Mouse (Mus musculus) T-helper 1 cell (primary cell): Measurements from ENCODE around the gene Car2.

Experiments
- in situ Hi-C: fragments of 300-600 bp; cut with MboI, MseI; formaldehyde crosslinking; loops from one replicate; pipeline ENCODE4 v1.15.1; 2025; ENCODE audit warnings: high pct_unique_total_duplicates

Gene Car2

DNA sequence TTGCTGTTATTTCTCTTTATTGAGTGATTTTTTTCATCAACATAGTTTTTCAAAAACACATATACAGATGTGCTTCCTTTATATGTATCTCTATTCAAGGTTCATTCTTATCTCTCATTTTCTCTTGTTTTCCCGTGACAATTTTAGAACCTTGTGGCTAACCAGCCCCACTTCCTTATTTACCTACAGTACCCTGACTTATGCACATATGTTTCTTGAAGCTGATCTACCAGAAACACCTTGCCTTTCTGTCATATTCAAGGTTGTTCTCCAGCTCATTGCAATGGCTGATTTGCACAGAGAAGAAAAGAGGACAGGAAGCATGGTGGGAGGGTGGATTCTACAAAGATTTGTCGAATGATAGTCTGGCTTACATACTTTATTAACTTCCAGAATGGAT is 29.3 kb downstream of the Car2 start:
- in situ Hi-C loops, result no loop called here

DNA sequence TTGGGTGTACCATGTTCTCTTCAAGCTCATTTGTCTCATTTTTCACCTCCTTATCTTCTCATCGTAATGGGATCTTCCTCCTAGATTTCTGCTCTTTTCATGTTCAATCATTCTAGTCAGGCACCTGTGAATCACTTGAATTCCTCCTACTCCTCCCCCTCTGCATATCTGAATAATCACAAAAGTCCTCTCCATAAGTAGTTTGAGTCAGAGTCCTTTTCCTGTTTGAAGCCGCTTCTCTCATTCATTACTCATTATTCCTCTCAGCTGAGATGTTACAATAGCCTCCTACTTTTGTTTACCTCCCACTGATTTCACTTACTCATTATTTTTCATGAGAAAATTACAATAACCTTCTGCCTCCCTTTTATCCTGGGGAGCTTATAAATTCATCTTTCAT is 31.2 kb downstream of the Car2 start:
- in situ Hi-C loops, result no loop called here

DNA sequence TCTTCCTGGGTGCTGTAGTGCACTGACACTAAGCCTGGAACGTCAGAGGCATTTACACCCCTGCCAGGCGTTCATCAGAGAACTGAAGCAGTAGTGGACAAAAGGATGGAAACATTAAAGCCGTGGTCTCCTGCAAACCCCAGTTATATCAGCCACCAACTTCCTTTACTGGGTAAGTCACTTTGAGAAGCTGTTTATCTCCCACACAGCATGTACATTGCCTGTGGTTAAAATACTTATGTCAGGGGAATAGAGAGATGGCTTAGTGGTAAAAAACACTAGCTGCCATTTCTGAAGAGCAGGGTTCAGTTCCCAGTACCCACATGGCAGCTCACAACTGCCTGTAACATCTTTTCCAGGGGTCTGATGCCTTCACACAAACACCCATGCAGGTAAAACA is 58.6 kb downstream of the Car2 start:
- in situ Hi-C loops, result no loop called here

DNA sequence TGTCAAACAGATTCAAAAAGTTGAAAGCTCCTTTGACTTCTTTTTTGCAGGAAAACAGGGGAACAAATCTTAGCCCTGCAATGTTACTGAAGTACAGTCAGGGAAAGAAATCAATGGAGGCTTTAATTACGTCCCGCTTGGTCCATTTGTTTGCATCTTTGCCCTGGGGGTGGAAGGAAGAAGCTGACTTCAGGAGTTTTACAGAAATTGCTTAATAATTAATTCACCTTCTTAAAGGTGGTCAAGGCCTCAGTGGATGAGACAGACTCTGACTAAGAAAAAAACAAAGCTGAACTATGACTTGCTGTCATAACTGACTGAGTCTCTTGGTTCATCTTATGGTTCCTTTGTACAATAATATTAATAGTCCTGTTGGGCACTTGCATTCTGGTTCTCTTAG is 59.6 kb downstream of the Car2 start:
- in situ Hi-C loops, result no loop called here

DNA sequence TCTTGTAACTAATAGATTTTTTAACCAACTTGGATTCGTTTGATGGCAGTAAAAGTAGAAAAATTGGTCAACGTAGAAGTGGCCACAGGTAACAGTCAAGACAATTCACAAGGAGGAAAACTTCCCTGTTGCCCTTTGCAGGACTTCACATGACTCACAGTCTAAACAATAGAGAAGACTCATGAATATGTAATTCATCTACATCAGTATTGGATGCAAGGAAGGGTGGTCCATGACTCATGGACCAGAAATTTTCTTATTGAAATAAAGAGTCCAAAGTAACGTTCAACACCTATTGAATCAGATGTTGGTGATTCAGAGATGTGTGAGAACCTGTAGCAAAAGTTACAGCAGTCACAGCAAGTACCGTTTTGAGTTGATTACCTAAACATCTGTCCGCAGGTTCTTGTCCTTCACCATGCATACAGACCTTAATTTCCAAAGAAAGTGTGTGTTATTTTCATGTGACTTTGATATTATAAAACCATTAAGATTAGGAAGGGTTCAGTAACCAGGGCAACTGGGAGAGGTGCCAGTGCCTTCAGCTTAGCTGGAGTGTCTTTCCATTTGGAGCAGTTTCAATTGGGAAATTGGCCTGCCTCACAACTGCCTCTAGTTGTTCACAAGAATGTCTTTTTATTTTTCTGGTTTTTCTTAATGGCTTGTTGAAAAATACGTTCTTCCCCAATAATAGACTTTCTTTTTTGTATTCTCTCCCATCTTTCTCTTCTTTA is 62.2 kb downstream of the Car2 start:
- in situ Hi-C loops, result no loop called here

DNA sequence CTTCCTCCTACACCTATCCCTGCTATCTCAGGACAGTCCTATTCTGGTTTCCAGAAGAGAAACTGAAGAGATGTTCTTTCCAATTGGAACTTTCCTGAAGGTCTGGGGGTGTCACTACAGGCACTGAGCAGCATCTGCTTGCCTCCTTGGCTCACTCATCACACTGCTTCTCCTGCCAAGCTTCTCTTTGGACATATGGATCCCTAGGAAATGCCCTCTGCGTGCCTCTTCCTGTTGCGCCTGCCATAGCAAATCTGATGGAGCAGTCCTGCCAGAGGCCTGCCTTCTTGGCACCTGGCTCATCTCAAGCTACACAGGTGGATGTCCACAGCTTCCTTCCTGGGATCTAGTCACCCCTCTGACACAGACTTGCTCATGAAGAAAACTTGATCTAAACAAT is 64.0 kb downstream of the Car2 start:
- in situ Hi-C loops, result no loop called here
